Mouse (Mus musculus) layer of hippocampus, adult 2 months (tissue): ENCODE measurements around the gene Acsf2. TPM values are rescaled to one million over a fixed set of nuclear protein-coding genes. Genes with fewer than 3 reads are reported as not detected.

ENCODE experiments used
- DNase-seq, 2 experiments: peaks; one replicate each; pipeline ENCODE4 v3.0.0; 2022; ENCODE audit warnings: low spot score in 2 of 2
- H3K27ac ChIP-seq: fragments of 200-600 bp; 2 replicates; pipeline ENCODE4 v1.8.1; 2022
- H3K4me3 ChIP-seq: fragments of 200-600 bp; 2 replicates; pipeline ENCODE4 v1.8.1; 2022; ENCODE audit warnings: mild to moderate bottlenecking
- CTCF ChIP-seq: fragments of 200-600 bp; conservative IDR thresholded peaks from 2 replicates; pipeline ENCODE4 v1.8.1; 2022; ENCODE audit warnings: antibody characterized with exemption, mild to moderate bottlenecking, moderate library complexity
- total RNA-seq, 2 experiments: library from RNA; stranded (reverse); gene quantifications; 2 replicates each; pipeline ENCODE4 v1.2.3; 2021

Acsf2 gene
- total RNA-seq, 2 experiments from 2014 or later, result 18.7 to 19.5 TPM

DNA sequence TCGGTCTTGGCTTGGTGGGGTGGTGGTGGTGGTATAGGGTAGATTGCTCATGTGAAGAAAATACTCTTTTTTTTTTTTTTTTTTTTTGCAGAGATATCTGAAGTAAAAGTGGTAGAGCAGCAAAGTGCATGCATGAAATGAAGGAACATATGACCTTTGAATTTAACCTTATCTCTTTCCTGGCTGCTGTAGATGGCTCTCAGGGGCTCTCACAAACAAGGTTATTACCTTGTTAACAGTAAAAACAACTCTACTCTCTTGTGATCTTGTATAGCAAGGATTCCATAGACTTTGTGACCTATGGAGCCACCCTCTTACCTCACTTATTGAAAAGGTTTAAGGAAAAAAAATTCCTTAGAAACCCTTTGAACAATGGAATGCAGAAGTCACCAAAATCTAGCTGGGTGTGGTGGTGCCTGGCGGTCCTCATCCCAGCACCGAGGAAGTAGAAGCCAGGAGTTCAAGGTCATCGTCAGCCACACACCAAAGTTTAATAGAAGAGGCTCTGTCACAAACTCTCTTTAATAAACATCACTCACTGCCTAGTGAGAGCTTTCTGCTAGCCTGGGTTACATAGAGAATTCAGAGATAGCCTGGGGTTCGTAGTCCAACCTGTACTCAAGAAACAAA lies 21.4 kb downstream of the Acsf2 start:
- H3K27ac ChIP-seq, result no peak overlapping the region
- H3K4me3 ChIP-seq, result no peak overlapping the region
- TF ChIP-seq CTCF, result no peak
- no peak for DNase-seq

DNA sequence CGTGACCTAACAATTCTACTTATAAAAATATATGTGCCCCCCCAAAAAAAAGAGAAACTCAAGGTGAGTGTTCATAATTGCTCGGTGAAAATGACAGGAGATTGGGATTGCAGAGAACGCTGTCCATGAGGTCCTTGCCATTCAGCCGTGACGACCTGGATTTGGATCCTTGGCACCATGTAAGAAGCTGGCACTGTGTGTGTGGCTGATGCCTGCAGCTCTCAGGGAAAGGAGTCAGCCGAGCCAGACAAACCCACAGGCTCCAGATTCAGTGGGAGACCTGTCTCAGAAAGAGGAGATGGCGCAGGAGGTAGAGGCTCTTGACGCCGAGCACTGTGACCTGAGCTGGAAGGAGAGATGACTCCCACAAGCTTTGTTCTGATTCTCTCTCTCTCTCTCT lies 25.3 kb downstream of the Acsf2 start:
- no peak overlapping the region for H3K27ac ChIP-seq
- no peak overlapping the region for H3K4me3 ChIP-seq
- no peak for DNase-seq
- no peak for TF ChIP-seq CTCF

GRCm38 (mm10) chr11:94575036-94575435 lies 26.6 kb downstream of the Acsf2 start:
- no peak overlapping the region for H3K27ac ChIP-seq
- no peak for DNase-seq
- H3K4me3 ChIP-seq, result no peak overlapping the region
- TF ChIP-seq CTCF, result no peak

- H3K27ac ChIP-seq, result no peak overlapping the region
- TF ChIP-seq CTCF, result peak; percentile 73
- H3K4me3 ChIP-seq, result no peak overlapping the region
- DNase-seq, result no peak
Observed at GRCm38 (mm10) chr11:94574560-94574959, 27.1 kb downstream of the Acsf2 start.

GRCm38 (mm10) chr11:94571850-94572249 lies 29.8 kb downstream of the Acsf2 start:
- DNase-seq, result no peak
- TF ChIP-seq CTCF, result no peak
- Histone ChIP-seq H3K4me3 (no peak overlapping the region), H3K27ac (no peak overlapping the region)

GRCm38 (mm10) chr11:94570612-94571011 lies 31.1 kb downstream of the Acsf2 start:
- no peak for TF ChIP-seq CTCF
- no peak overlapping the region for H3K4me3 ChIP-seq
- no peak for DNase-seq
- H3K27ac ChIP-seq, result no peak overlapping the region

GRCm38 (mm10) chr11:94567326-94567725 lies 34.3 kb downstream of the Acsf2 start:
- TF ChIP-seq CTCF, result no peak
- DNase-seq, result no peak
- Histone ChIP-seq H3K4me3 (no peak overlapping the region), H3K27ac (no peak overlapping the region)

DNA sequence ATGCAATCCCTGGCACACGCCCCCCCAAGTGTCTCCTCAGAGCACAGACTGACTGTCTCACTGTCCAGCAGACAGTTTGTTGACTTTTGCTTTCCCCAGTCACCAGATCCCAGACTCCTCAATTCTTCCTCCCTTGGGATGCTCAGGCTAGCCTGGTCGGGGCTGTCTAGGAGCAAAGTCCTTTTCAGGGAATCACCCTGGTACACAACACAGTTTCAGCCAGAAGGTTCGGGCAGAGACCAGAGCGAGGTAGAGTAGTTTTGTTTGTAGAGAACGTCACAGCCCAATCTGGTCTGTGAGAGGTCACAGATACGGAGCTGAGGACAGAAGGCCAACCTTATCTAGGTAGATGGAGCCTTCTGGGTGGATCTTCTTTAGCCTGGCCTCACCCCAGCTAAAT lies 35.1 kb downstream of the Acsf2 start:
- TF ChIP-seq CTCF, result no peak
- DNase-seq, result no peak
- Histone ChIP-seq H3K4me3 (no peak overlapping the region), H3K27ac (no peak overlapping the region)

- Histone ChIP-seq H3K27ac (no peak overlapping the region), H3K4me3 (no peak overlapping the region)
- TF ChIP-seq CTCF, result no peak
- DNase-seq, result no peak
Observed at GRCm38 (mm10) chr11:94565151-94565479, 36.6 kb downstream of the Acsf2 start.

- DNase-seq, result no peak
- peak; percentile 44 for TF ChIP-seq CTCF
- H3K27ac ChIP-seq, result peak within 1 kb of the TSS; percentile 18; the same call in 1 of the 2 replicates
- H3K4me3 ChIP-seq, result peak within 1 kb of the TSS; percentile 11; the same call in 1 of the 2 replicates
Observed at GRCm38 (mm10) chr11:94564437-94565150, 37.1 kb downstream of the Acsf2 start, which contains the start of gene Chad. Chad (plus strand) TSS chr11:94565047.

DNA sequence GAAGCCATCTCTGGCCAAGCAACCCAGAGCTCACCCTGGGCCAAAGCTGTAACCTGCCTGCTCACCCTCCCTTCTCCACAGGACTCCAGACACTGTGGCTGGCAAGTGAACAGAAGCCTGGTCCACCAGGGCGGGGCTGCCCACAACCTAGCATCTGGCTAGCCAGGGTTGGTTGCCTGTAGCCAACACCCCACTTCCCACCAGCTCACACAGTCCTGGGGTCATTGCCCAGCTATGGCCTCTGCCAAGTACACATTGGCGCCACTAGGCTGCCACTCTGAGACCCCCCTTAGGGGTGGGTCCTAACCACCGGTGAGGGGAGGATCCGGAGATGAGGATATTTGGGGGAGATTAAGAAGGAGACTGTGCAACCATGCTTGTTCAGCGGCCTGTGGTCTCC lies 37.9 kb downstream of the Acsf2 start:
- H3K27ac ChIP-seq, result peak overlapping the region; percentile 18; the same call in 1 of the 2 replicates
- DNase-seq, result no peak
- no peak overlapping the region for H3K4me3 ChIP-seq
- no peak for TF ChIP-seq CTCF

GRCm38 (mm10) chr11:94563383-94563782 lies 38.3 kb downstream of the Acsf2 start:
- no peak overlapping the region for H3K27ac ChIP-seq
- TF ChIP-seq CTCF, result no peak
- no peak for DNase-seq
- H3K4me3 ChIP-seq, result no peak overlapping the region

- Histone ChIP-seq H3K27ac (no peak overlapping the region), H3K4me3 (no peak overlapping the region)
- TF ChIP-seq CTCF, result no peak
- DNase-seq, result no peak
Observed at GRCm38 (mm10) chr11:94558226-94558625, 43.4 kb downstream of the Acsf2 start.

DNA sequence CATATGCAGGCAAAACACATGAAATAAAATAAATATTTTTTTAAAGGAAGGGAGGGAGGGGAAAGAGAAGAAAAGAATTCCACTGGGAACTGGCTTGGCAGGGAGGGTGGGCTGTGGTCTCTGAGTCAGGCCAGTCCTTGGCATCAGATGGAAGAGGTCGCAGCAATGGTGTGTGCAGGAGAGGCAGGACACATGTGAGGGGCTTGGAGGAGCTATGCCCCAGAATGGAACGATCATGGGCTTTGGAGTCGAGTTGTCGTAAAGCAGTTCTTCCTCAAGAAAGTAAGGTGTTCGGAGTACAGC lies 51.3 kb downstream of the Acsf2 start:
- no peak overlapping the region for H3K4me3 ChIP-seq
- DNase-seq, result no peak
- H3K27ac ChIP-seq, result no peak overlapping the region
- no peak for TF ChIP-seq CTCF
